Mouse (Mus musculus) midbrain, embryonic 13.5 days (tissue): ENCODE measurements around the gene Myl9. TPM values are rescaled to one million over a fixed set of nuclear protein-coding genes. Genes with fewer than 3 reads are reported as not detected.
"Not testable (repeated sequence)": the region's sequence is repeated elsewhere in the genome, so short reads cannot be mapped to it uniquely, and the experiment has no call there.

Experiments
- ATAC-seq: fragments of 200-750 bp; cut with Nextera tagmentation; 2 replicates; pipeline ENCODE4 v1.8.0; 2017; ENCODE audit warnings: mild to moderate bottlenecking, moderate TSS enrichment, moderate library complexity
- H3K27ac ChIP-seq: fragments of 300-500 bp; sonication (generic); 2 replicates; pipeline ENCODE4 v1.5.1; 2015; ENCODE audit warnings: inconsistent platforms, mild to moderate bottlenecking, moderate library complexity
- H3K27me3 ChIP-seq: fragments of 300-500 bp; sonication (generic); 2 replicates; pipeline ENCODE4 v1.6.1; 2015; ENCODE audit warnings: mild to moderate bottlenecking, inconsistent platforms
- H3K36me3 ChIP-seq: fragments of 300-500 bp; sonication (generic); 2 replicates; pipeline ENCODE4 v1.6.1; 2015; ENCODE audit warnings: mild to moderate bottlenecking, inconsistent platforms
- H3K4me1 ChIP-seq: fragments of 300-500 bp; sonication (generic); replicated peaks from 2 replicates; pipeline ENCODE4 v1.6.1; 2015; ENCODE audit warnings: inconsistent platforms
- H3K4me2 ChIP-seq: fragments of 300-500 bp; sonication (generic); replicated peaks from 2 replicates; pipeline ENCODE4 v1.6.1; 2015; ENCODE audit warnings: moderate library complexity, mild to moderate bottlenecking, inconsistent platforms
- H3K4me3 ChIP-seq: fragments of 300-500 bp; sonication (generic); replicated peaks from 2 replicates; pipeline ENCODE4 v1.5.1; 2015; ENCODE audit warnings: mild to moderate bottlenecking, inconsistent platforms
- H3K9ac ChIP-seq: fragments of 300-500 bp; sonication (generic); replicated peaks from 2 replicates; pipeline ENCODE4 v1.6.1; 2015; ENCODE audit warnings: mild to moderate bottlenecking, inconsistent platforms
- H3K9me3 ChIP-seq: fragments of 300-500 bp; sonication (generic); 2 replicates; pipeline ENCODE4 v1.6.1; 2016; ENCODE audit warnings: mild to moderate bottlenecking, inconsistent platforms
- WGBS: fragments of 180-500 bp; shearing (Covaris S2); methylation state at CpG from one replicate; pipeline ENCODE4 v1.1.7; 2015; 5-methylcytosine and 5-hydroxymethylcytosine counted together
- polyA plus RNA-seq: library from polyadenylated mRNA; unstranded; fragments of >200 nt; fragmentation: Nextera tagmentation; extraction: Ambion mirVana; gene quantifications from 2 replicates; pipeline ENCODE4 v1.2.1, GENCODE M21; 2015

The Myl9 gene
- polyA plus RNA-seq, 1 experiment from 2014 or later: 37.4 TPM

DNA sequence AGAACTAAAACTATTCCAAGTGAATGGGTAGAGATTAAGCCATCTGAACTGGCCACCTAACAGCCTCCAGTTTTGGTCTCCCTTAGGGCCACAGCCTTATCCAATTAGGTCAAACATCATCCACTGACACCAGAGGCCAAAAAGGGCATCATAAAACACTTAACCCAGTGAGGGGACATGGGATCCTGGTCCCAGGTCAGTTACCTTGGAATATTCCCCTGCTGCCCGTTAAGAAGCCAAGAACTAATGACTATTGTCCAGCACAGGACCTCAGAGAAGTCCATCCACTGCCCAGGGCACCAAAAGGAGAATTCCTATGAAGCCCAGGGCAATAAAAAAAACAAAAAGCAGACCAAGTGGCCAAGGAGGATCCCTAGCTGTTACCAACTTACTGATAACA, 13.6 kb downstream of the Myl9 start:
- Histone ChIP-seq H3K4me3 (no peak overlapping the region), H3K27me3 (no peaks in the 10 kb centered on the region), H3K9me3 (peaks cover 19% of the 10 kb centered on the region; the same call in 1 of the 2 replicates), H3K4me2 (no peak overlapping the region), H3K4me1 (no peaks in the 10 kb centered on the region), H3K9ac (no peak overlapping the region), H3K27ac (no peak overlapping the region), H3K36me3 (no peaks in the 10 kb centered on the region)
- WGBS: 75% methylated on average over 1 of the region's 1 CpGs
- no peak for ATAC-seq

DNA sequence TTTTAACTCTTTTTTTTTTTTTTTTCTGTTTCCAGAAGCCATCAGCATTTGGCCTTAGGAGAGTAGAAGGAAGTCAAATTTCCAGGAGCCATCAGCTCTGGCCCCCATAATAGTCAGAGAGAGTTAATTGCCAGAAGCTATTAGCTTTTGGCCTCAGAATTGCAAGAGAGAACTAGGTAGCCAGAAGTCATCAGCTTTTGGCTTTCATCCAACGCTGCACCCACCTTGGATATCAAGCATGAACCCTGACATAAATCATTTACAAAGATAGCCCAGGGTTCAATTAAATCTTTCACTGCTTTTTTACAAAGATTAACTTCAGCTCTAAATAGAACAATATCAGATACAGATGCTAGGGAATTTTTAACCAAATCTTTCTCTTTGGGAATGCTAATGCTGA, 23.3 kb downstream of the Myl9 start:
- no peak overlapping the region for H3K27ac ChIP-seq
- no peaks in the 10 kb centered on the region for H3K36me3 ChIP-seq
- no peak for ATAC-seq
- WGBS: 91% methylated on average over 1 of the region's 1 CpGs
- no peak overlapping the region for H3K9ac ChIP-seq
- no peaks in the 10 kb centered on the region for H3K27me3 ChIP-seq
- 0 out of 2 replicates have a peak, but pooled peaks cover 1% of the 10 kb centered on the region for H3K9me3 ChIP-seq
- no peaks in the 10 kb centered on the region for H3K4me1 ChIP-seq
- H3K4me2 ChIP-seq: no peak overlapping the region
- no peak overlapping the region for H3K4me3 ChIP-seq

DNA sequence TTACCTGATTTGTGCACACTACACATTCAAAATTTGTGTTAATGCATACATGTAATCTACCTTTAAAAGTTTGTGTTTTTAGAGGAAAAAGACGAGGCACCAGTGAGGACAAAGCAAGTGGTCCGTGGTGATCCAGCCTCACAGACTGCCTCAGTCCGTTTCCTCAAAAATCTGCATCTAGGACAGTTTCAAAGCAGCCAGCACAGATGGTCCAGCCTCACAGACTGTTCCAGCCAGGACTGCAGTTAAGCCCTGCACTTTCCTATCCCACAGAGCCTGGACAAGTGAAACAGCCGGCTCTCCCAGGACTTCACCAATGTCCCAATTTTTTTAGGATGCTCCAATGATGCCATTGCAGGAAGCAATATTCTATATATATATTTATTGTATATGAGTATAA, 25.8 kb downstream of the Myl9 start:
- no peak overlapping the region for H3K27ac ChIP-seq
- H3K9ac ChIP-seq: no peak overlapping the region
- H3K4me1 ChIP-seq: no peaks in the 10 kb centered on the region
- no peak overlapping the region for H3K4me3 ChIP-seq
- no peaks in the 10 kb centered on the region for H3K36me3 ChIP-seq
- H3K9me3 ChIP-seq: no peaks in the 10 kb centered on the region
- WGBS: 71% methylated on average over 4 of the region's 4 CpGs
- no peak for ATAC-seq
- H3K4me2 ChIP-seq: no peak overlapping the region
- H3K27me3 ChIP-seq: no peaks in the 10 kb centered on the region

DNA sequence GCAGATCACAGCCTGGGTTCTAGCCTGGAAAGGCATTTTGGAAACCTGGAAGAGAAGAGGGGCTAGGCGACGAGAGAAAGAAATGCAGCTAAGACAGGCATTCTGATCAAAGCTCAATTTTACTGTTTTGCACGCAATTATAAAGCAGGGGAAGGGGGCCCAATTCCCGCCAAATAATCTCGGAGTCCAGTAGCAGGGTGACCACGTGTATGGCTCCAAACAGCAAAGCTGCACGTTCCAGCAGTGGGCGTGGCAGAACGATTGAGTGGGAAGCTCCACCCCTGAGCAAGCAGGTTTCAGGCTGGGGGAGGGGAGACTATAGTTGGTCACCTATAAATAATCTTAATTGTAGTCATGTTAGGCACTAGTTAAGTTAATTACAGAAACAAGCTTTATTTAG, 26.9 kb downstream of the Myl9 start:
- not testable (repeated sequence) for ATAC-seq, H3K4me1 ChIP-seq, H3K27ac ChIP-seq, H3K4me3 ChIP-seq, H3K9me3 ChIP-seq, H3K9ac ChIP-seq, H3K27me3 ChIP-seq, H3K36me3 ChIP-seq, H3K4me2 ChIP-seq
- 57% methylated on average over 9 of the region's 9 CpGs for WGBS

DNA sequence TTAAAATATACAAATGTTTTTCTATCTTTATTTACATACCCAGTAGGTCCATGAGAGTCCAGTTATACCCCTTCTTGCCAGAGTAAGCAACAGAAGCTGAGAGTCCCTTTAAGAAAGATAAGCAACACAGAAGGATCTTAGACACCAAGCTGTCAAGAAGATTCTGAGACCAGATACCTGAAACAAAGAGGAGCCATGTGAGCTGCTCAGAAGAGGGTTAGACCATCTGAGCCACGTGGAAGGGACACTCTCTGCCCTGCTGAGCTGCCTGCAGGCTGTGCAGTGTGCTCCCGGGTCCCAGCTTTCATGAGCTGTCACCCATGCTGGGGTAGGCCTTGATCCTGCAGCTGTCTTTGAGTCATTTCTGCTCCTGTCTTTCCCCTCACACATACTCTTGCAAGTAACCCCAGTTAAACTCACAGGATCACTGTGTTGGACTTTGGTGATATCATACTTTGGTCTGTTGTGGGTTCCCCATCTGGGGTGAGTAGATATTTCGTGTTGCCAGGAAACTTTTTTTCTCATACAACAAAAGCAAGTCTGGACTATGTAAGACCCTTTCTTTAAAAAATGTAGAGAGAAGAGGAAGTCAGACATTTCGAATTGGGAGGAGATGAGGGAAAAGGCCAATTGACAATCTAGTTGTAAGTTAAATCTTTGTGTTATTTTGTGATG, 28.6 kb downstream of the Myl9 start:
- WGBS: 61% methylated on average over 4 of the region's 4 CpGs
- Histone ChIP-seq H3K4me2 (no peak overlapping the region), H3K9ac (no peak overlapping the region), H3K27me3 (no peaks in the 10 kb centered on the region), H3K4me1 (no peaks in the 10 kb centered on the region), H3K9me3 (no peaks in the 10 kb centered on the region), H3K4me3 (no peak overlapping the region), H3K27ac (no peak overlapping the region), H3K36me3 (no peaks in the 10 kb centered on the region)
- ATAC-seq: no peak

DNA sequence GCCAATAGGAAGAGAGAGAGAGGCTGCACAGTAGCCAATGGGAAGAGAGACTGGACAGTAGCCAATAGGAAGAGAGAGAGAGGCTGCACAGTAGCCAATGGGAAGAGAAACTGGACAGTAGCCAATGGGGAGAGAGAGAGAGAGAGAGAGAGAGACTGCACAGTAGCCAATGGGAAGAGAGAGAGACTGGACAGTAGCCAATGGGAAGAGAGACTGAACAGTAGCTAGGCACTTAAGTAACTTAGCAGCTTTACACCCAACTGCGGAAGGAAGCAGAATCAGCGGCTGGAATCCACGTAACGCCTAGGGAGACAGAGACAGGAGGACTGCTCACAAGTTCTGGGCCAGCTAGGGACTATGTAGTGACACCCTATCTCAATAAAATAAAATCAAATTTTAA, 29.4 kb downstream of the Myl9 start:
- no peak for ATAC-seq
- Histone ChIP-seq H3K9ac (no peak overlapping the region), H3K4me1 (no peaks in the 10 kb centered on the region), H3K4me2 (no peak overlapping the region), H3K36me3 (no peaks in the 10 kb centered on the region), H3K9me3 (no peaks in the 10 kb centered on the region), H3K27ac (no peak overlapping the region), H3K27me3 (no peaks in the 10 kb centered on the region), H3K4me3 (no peak overlapping the region)
- 96% methylated on average over 4 of the region's 4 CpGs for WGBS

DNA sequence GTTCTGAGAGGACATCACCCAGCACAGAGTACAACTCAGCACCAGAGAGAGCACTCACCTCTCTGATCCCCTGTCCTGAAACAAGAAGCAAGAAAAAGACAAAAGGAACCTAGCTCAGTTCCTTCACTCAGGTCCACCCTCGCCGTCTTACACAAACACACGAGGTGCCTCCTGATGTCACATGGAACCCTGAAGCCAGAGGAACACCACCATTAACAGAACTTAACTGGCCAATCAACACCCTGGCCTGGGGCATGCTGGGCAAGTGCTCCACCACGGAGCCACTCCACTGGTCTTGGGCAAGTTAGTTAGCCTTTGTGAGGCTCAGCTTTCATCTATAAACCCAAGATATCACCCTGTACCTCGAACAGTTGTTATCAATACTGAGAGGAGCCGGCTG, 31.7 kb downstream of the Myl9 start:
- WGBS: 75% methylated on average over 6 of the region's 6 CpGs

DNA sequence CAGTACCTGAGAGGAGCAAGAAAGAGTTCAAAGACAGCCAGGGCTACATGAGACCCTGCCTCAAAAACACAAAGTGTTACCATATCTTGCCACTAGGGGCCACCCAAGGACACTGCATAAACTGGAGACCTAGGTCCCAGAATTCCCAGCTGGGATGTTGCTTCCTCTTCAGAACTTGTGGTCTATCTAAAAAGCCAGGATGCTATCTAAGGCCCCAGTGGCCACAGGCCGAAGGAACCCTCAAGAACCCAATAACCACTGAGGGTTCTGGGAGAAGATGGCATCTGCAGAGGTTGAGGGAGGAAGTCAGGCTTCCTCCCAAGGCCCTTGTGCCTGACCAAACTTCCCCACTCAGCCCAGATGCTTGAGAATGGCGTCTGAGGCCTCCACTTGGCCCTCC, 34.4 kb downstream of the Myl9 start:
- H3K9ac ChIP-seq: no peak overlapping the region
- no peak for ATAC-seq
- no peaks in the 10 kb centered on the region for H3K36me3 ChIP-seq

More for the DNA sequence above, 31.7 kb downstream of the Myl9 start:
- Histone ChIP-seq H3K4me2 (no peak overlapping the region), H3K9ac (no peak overlapping the region), H3K27ac (no peak overlapping the region), H3K9me3 (no peaks in the 10 kb centered on the region), H3K36me3 (no peaks in the 10 kb centered on the region), H3K4me3 (no peak overlapping the region), H3K4me1 (no peaks in the 10 kb centered on the region), H3K27me3 (no peaks in the 10 kb centered on the region)
- no peak for ATAC-seq

DNA sequence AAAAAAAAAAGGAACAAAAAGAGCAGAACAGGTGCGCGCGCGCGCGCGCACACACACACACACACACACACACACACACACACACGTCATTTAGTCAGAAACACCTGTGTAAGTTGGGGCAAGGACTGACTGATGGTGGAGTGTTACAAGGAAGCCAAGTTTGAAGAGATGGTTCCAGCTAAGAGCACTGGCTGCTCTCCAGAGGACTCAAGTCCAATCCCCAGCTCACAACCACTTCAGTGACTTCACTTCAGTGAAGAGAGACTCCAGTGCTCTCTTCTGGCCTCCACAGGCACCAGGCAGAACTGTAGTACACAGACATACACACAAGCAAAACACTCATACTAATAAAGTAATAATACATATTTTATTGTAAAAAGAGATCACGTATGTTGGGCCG, 35.5 kb downstream of the Myl9 start:
- peaks cover 24% of the 10 kb centered on the region for H3K4me1 ChIP-seq
- no peak for ATAC-seq
- 96% methylated on average over 10 of the region's 10 CpGs for WGBS
- H3K9me3 ChIP-seq: no peaks in the 10 kb centered on the region
- H3K27ac ChIP-seq: no peak overlapping the region
- H3K9ac ChIP-seq: no peak overlapping the region
- H3K36me3 ChIP-seq: no peaks in the 10 kb centered on the region
- H3K27me3 ChIP-seq: no peaks in the 10 kb centered on the region
- no peak overlapping the region for H3K4me3 ChIP-seq
- no peak overlapping the region for H3K4me2 ChIP-seq

More for the DNA sequence above, 34.4 kb downstream of the Myl9 start:
- Histone ChIP-seq H3K4me3 (no peak overlapping the region), H3K4me1 (peaks cover 16% of the 10 kb centered on the region), H3K4me2 (no peak overlapping the region), H3K9me3 (no peaks in the 10 kb centered on the region), H3K27me3 (no peaks in the 10 kb centered on the region), H3K27ac (no peak overlapping the region)
- 57% methylated on average over 2 of the region's 2 CpGs for WGBS

DNA sequence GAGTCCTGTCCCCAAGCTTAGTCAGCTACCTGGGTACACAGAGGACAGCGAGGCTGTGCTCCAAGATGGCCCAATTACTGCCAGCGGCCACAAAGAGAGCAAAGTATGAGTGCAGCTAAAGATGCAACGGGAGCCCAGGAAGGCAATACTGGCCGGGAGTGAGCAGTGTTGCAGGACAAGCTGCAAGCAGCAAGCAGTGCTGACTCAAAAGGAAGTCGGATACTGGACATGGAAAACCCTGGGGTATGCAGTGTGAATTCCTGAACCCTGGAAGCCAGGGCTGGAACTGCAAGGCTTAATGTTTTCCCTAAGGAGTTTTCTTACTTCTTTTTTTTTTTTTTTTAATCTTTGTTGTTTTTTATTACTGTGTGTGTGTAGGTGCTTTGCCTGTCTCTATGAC, 36.3 kb downstream of the Myl9 start:
- no peak overlapping the region for H3K4me3 ChIP-seq
- no peak overlapping the region for H3K27ac ChIP-seq
- H3K4me1 ChIP-seq: peaks cover 24% of the 10 kb centered on the region
- no peak for ATAC-seq
- WGBS: 79% methylated on average over 5 of the region's 5 CpGs
- no peaks in the 10 kb centered on the region for H3K36me3 ChIP-seq
- no peak overlapping the region for H3K4me2 ChIP-seq
- 0 out of 2 replicates have a peak overlapping the region, but pooled peaks have one; percentile 10 for H3K9ac ChIP-seq
- no peaks in the 10 kb centered on the region for H3K27me3 ChIP-seq
- no peaks in the 10 kb centered on the region for H3K9me3 ChIP-seq

DNA sequence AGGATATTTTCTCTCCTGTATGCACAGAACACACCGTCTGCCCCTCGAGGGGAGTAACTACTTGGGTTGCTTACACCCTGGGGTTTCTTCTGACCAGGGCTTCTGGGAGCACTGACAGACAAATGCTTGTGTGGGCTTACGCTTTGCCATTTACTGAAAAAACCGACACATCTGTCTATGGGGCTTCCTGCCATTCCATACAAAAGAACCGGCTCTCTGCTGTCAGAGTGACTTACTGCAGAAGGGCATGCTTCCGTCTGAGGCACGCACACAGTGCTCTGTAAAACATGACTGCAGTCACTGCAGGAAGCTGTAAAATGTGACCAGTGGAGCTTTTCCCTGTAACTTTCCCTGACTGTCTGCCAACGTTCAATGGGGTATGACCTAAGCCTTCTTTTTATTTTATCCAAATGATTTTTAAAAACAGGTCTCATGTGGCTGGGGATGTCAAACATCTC, 39.2 kb downstream of the Myl9 start:
- Histone ChIP-seq H3K27me3 (no peaks in the 10 kb centered on the region), H3K36me3 (no peaks in the 10 kb centered on the region), H3K9ac (peak overlapping the region; percentile 44; the same call in 1 of the 2 replicates), H3K27ac (peak overlapping the region; percentile 35; the same call in 1 of the 2 replicates), H3K9me3 (no peaks in the 10 kb centered on the region), H3K4me2 (0 out of 2 replicates have a peak overlapping the region, but pooled peaks have one; percentile 12), H3K4me3 (no peak overlapping the region), H3K4me1 (peaks cover 24% of the 10 kb centered on the region)
- no peak for ATAC-seq
- WGBS: 12% methylated on average over 8 of the region's 8 CpGs

DNA sequence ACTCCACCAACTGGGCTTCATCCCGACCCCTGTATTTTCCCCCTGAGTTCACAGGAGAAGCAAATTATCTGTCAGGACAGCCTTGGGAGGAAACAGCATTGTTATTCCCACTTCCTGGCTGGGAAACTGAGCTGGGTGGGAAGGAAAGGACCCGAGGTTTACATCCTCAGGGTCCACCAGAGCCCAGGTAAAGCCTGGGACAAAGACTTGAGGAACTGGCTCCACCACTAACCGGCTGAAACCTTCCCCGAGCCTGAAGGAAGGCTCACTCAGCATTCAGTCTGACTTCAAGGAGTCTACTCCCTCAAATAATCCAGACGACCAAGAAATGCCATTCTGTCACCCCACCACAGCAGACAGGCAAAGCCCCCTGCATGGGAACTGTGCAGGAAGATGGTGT, 39.7 kb downstream of the Myl9 start:
- Histone ChIP-seq H3K36me3 (no peaks in the 10 kb centered on the region), H3K4me1 (peaks cover 24% of the 10 kb centered on the region), H3K4me3 (no peak overlapping the region), H3K9ac (0 out of 2 replicates have a peak overlapping the region, but pooled peaks have one; percentile 44), H3K4me2 (no peak overlapping the region), H3K27me3 (no peaks in the 10 kb centered on the region), H3K9me3 (no peaks in the 10 kb centered on the region), H3K27ac (0 out of 2 replicates have a peak overlapping the region, but pooled peaks have one; percentile 35)
- no peak for ATAC-seq
- WGBS: 41% methylated on average over 5 of the region's 5 CpGs

DNA sequence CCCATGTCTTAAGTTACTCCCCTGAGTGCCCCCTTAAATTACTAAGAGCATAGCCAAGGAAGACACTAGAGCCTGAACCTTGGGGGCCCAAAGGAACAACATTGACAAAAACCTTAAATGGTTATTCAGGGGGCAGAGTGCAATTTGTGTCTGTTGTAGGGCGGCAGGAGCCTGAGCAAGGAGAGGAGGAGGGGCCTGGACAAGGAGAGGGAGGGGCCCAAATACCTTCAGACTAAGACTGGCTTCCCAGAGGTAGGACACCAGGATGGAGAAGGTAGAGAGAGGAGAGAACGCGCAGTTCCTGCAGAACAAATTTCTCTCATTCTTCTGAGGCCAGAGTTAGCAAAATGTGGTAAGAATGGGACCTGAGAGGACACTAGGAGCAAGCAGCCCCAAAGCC, 40.2 kb downstream of the Myl9 start:
- Histone ChIP-seq H3K4me2 (no peak overlapping the region), H3K27me3 (no peaks in the 10 kb centered on the region), H3K27ac (no peak overlapping the region), H3K9ac (no peak overlapping the region), H3K4me3 (no peak overlapping the region), H3K4me1 (peaks cover 24% of the 10 kb centered on the region), H3K9me3 (no peaks in the 10 kb centered on the region), H3K36me3 (no peaks in the 10 kb centered on the region)
- no peak for ATAC-seq
- 58% methylated on average over 3 of the region's 3 CpGs for WGBS
